Mouse (Mus musculus) gastrocnemius, postnatal 36 days (tissue): ENCODE results near the gene Ccm2. TPM values are rescaled to one million over a fixed set of nuclear protein-coding genes. Genes with fewer than 3 reads are reported as not detected.

ENCODE experiments used
- DNase-seq, 2 experiments: peaks; one replicate each; pipeline ENCODE4 v3.0.0; 2022
- intact Hi-C: fragments of 180-260 bp; cut with DNase I; formaldehyde crosslinking; loops from one replicate; pipeline ENCODE4 v1.15.1; 2025
- total RNA-seq, 2 experiments: library from RNA; stranded (reverse); gene quantifications; 2 replicates each; pipeline ENCODE4 v1.2.3; 2021

Gene Ccm2
- total RNA-seq, 2 experiments from 2014 or later = 24.4 to 26.6 TPM

DNA sequence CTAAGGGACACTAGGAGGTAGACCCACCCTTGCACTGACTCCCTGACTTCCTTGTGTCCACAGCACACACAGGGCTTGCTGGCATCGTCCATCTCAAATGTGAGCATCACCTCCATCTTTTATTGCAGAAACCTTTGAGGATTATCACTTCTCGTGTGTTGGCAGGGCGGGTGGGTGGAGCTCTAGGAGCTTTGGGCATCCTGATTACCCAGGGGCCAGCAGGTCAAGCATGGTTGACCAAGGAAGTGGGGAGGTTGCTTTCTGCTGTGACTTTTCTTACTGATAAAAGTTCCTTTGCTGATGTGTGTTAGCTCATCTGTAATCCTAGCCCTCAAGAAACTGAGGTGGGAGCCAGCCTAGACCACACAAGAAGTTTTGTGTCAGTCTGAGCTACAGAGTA, 29.5 kb downstream of the Ccm2 start:
- DNase-seq = no peak
- intact Hi-C loops = no loop called here

DNA sequence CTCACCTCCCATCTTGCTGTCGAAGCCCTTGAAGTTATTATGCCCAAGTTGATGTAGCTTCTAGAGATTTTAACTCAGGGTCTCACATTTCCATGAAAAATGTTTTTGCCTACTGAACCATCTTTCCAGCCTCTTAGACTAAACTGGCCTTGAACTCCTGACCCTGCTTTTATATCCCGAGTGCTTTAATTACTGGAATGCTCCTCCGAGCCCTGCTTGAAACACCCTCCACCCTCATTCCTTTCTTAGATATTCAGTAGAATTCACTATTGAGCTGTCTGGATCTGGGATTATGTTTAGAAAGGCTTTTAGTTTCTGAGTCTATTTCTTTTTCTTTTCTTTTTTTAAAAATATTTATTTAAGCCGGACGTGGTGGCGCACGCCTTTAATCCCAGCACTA, 32.7 kb downstream of the Ccm2 start:
- DNase-seq = no peak

DNA sequence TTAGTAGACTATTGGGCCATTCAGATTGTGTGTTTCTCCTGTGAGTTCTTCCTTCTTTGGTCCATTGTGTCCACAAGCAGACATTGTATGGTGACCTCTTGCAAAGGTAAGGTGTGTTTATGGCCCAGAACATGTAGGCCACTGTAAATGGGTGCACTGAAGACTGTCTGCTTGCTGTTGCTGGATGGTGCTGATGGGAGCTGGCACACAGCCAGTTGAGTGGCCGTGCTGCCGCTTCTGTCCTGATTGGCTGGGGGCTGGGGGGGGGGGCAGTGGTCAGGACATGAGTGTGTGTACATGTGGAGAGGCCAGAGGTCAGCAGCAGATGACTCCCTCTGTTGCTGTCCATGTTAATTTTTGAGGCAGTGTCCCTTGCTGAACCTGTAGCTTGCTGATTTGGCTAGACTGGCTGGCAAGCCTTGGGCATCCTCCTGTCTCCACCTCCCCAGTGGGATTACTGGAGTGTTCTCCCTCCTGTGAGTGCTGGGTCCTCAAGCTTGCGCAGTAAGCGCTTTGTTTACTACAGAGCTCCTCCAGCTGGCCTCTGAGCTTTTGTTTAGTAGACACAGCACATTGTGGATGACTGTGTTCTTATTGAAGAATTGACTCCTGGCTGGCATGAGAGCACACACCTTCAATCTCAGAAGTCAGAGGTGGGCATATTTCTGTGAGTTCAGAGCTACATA, 33.5 kb downstream of the Ccm2 start:
- intact Hi-C loops = no loop called here
- DNase-seq = no peak

More for the DNA sequence above, 32.7 kb downstream of the Ccm2 start:
- intact Hi-C loops = no loop called here

DNA sequence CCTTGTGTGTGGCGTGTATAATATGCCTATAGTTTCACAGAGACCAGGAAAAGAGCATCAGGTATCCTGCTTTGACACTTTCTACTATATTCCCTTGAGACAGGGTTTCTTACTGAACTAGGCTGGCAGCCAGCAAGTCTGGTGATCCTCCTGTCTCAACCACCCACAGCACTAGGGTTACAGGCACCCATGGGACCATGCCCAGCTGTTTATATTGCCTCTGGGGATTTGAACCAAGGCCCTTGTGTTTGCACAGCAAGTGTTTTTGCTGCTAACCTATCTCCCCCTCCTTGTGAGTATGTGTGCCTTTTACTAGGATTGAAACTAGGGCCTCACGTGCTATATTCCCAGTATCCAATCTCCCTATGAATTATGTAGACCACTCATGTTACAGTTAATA, 34.9 kb downstream of the Ccm2 start:
- no peak for DNase-seq
- intact Hi-C loops = no loop called here

DNA sequence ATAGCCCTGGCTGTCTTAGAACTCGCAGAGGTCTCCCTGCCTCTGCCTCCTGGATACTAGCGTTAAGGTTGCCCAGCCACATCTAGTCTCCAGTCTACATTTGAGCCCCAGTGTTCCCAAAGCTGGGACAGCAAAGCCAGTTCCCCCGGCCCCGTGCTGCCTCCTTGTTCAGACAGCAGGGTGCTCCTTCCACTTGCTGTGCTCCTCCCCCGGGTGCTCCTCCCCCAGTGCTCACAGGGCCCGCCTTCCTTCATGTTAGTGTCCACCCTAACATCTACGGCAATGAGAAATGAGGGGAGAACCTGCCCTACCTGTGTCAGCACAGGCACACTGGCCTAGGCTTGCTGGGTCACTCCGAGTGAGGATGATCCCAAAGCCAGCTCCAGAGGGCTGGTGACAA, 39.1 kb downstream of the Ccm2 start:
- intact Hi-C loops = no loop called here

DNA sequence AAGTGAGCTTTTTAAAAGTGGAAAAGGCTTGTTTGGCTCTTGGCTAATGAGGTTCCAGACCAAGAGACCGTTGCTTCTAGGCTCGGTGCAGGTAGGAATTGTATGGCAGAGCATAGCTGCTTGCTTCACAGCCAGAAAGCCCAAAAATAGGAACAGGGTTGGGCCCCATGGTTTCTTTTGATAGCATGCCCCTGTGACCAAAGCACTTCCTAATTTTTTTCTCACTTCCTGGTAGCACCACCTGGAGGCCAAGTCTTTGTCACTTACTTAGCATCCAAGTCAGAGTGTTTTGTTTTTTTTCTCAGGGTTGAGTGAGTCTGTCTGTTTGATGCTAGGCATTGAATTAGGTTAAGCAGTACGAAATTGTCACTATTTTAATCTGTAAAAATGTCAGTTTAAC, 40.0 kb downstream of the Ccm2 start:
- no peak for DNase-seq
- intact Hi-C loops = no loop called here

More for the DNA sequence above, 39.1 kb downstream of the Ccm2 start:
- DNase-seq = no peak

DNA sequence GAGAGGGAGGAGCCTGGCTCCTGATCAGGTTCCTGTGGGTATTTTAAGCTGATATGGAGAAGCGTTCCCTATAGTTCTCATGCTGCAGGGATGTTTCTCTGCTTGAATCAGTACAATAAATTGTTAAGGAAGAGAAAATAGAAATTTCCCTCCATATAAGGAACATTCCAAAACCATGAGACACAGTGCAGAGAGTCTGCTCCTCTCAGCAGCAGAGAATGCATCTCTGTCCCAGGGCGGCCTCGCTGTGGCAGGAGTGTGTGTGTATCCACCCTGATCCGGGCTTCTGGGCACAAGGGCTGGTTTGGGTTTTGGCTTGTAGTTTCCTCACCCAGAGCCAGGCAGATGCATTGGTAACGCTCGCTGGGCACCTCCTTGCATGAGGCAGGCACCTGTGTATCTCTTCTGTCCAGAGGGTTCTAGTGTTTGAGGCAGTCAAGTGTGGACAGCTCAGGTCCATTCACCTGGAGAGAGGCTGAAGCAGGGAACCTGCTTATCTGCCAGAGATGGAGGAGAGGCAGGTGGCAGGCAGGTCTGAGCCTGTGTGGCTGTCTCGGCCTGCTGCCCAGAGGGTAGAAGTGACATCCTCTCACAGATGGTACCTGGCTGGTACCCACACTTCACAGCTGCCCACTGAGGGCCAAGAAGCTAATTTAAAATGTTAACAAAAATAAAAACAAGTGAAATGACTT, 40.7 kb downstream of the Ccm2 start:
- intact Hi-C loops = no loop called here
- DNase-seq = no peak

DNA sequence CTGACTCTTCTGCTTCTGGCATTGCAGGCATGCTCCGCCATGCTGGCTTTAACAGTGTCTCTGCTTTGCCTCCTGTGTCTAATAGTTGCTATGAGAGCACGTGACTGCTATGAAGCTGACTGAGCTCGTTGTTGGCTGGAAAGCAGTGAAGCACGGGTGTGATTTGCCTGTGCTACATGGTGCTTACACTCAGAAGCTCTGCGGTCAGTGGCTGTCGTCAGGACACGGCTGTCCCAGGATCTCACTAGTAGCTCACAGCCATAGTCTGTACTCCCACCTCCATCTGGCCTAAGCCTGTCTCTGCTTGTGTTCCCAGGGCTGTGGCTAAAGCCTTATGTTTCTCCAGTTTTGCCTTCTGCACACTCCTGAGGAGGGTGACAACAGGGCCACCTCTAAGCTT, 41.6 kb downstream of the Ccm2 start:
- intact Hi-C loops = no loop called here

DNA sequence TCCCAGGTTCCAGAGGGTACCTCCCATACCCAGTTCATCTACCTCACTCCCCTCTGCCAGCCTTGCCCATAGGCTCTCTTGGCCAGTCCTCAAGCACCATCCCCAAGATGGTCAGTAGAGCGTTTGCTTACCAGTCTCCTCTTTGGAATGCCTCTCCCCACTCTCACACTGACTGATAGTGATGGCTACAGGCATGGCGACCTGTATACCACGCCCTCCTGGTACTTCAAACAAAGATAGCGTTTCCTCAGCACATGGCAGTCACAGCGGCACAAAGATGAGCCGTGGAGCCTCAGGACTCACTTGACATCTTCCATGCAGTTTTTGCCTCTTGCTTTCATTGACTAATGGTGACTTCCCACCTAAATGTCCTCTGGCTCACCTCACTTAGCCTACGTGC, 43.2 kb downstream of the Ccm2 start:
- intact Hi-C loops = no loop called here
- DNase-seq = no peak

More for the DNA sequence above, 41.6 kb downstream of the Ccm2 start:
- DNase-seq = no peak

DNA sequence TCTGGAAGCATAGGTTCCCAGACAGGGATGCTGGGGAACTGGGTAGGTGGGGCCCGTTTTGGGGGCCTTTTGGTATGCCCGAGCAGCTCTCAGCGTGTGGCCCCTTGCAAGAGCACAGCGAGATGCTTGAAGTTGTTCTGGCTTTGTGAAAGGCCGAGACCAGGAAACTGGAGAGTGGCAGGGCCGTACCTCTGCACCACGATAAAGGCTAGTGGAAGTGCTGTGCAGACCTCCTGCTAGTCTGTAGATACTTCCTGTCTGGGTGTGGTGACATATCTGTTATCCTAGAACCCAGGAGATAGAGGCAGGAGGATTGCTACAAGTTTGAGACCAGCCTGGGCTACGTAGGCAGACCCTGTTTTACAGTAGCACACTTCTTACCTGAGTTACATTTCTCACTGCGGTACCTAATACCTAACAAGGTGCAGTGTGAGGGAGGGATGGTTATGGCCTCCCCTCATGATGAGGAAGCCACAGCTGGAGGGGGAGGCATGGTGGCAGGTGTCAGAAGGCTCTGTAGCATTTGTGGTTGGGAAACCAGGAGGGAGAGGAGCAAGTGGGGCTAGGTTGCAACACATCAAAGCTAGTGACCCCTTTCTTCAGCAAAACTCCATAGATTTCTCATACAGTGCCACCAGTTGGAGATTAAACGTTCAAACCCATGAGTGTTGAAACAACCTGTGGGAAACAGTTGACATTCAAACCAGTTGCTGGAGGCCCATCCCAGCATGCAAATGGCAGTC, 44.4 kb downstream of the Ccm2 start:
- DNase-seq = no peak
- intact Hi-C loops = no loop called here

DNA sequence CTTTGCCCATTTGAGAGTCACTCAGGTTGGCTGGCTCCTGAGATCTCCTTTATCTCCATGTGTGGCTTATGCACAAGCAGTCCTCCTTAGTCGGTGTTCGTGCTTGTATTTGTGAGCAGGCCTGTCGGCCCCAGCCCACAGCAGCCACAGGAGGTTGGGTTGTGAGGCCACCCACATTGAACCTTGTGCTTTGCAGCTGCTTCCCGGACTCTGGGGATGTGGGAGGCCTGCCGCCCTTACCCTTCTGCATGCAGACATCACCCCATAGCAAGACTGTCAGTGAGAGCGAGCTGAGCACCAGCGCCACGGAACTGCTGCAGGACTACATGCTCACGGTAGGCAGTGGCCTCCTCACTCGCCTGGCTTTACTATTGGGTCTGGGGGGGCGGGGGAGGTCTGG, 46.7 kb downstream of the Ccm2 start:
- DNase-seq = no peak
- intact Hi-C loops = no loop called here

DNA sequence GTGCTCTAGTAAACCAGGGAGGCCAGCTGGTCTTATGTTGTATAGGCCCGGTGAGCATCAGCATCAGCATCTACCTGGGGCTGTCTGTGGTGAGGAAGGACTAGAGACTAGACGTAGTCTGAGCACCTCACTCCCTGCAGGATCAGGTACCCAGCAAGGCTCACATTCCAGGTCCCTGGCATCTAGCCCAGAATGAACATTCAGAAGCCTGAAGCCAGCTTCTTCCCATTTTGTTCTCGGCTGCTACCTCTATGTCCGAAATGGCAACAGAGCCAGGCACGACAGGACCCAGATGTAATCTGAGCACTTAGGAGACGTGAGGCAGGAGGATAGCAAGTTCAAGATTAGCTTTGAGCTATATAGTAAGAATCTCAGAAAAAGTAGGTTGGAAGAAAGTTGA, 48.2 kb downstream of the Ccm2 start:
- no peak for DNase-seq
- intact Hi-C loops = no loop called here

DNA sequence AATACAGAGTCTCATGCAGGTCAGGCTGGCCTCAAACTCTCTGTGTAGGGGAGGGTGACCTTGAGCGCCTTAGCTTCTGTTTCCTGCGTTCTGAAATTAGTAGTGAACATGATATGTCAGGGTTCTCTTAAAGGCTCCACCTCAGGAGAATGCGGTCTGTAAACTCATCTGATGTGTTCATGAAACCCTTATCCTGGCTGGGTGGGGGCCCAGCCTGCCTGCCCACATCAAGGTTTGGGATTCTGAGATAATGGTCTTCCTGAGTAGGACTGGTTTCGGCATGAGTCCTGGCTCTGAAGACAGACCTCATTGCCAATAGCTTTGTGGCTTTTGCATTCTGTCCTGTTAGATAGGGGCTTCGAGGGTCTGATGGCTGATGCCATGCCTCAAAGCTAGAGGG, 48.7 kb downstream of the Ccm2 start:
- no peak for DNase-seq
- intact Hi-C loops = no loop called here

DNA sequence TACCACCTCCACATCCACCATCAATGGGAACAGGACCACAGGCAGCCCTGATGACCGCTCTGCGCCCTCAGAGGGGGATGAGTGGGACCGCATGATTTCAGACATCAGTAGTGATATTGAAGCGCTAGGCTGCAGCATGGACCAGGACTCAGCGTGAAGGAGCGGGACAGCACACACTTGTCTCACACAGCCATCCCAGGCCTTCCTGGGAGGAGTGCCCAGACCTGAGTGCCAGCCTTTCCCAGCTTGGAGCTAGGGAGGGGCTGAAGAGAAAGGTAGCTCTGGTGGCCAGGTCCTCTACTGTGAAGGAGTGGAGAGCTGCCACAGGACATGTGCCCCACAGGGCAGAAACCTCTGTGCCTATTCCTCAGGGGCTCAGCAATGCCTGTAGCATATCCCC, 49.5 kb downstream of the Ccm2 start:
- DNase-seq = no peak
- intact Hi-C loops = no loop called here

DNA sequence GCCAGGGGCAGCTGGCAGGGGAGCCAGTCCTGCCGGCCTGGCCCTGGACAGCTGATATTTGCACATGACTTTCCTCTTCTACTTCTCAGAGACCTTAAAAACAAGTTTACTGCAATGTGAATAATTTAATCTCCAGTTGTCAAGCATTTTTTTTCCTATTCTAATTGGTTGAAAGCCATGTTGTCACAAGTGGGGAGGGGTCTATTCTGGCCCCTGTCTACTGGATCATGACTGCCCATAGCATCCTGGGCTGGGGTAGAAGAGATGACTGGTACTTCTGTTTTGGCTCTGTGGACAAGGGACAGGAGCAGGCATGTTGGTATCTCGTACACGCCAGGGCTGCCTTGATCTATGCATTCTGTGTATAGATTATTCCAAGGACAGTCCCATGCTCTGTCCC, 49.9 kb downstream of the Ccm2 start:
- DNase-seq = no peak
- intact Hi-C loops = no loop called here

DNA sequence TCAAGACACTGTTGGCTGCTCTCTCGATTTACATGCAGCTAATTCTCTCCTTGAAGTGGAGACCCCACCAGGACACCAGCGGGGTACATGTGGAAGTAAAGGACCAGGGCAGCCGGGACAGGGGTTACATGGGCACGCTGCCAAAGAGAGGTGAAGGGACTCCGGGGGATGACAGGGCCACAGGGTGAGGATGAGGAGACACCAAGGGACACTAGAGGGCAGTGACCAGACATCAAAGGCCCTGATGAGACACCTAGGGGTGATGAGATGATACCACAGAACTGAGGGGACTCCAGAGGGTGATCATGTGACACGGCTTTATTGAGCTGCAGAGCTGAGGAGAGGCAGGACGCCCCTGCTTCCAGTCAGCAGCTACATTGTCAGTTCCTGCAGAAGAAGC, 50.8 kb downstream of the Ccm2 start:
- DNase-seq = no peak
- intact Hi-C loops = no loop called here

DNA sequence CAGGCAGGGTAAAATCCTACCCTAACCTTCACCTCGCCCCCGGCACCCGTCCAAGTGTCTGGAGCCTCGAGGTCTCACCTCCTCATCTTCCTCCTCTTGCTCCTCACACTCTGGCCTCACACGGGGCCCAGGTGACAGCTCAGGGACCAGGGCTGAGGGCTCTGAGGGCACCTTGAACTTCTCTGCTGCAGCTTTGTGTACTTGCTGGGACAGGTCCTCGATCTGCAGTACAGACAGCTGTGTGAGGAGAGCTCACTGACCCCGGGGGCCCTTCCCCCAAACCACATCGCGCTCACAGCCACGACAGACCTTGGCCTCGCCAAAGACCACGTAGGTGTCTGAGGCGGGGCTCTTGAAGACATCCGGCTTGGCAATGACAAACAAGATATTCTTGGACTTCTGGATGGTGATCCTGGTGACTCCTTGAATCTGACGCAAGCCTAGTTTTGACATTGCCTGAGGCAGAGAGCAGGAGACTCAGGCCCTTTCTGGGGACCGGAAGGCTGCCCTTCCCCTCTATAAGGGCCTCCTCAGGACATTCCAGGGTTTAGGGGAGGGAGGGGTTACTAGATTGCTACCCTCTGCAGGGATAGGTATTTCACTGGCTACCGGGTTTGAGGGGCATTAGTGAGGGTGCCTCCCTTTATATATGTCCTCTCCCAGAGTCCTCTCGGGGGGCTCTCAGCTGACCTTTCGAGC, 51.7 kb downstream of the Ccm2 start:
- no peak for DNase-seq

DNA sequence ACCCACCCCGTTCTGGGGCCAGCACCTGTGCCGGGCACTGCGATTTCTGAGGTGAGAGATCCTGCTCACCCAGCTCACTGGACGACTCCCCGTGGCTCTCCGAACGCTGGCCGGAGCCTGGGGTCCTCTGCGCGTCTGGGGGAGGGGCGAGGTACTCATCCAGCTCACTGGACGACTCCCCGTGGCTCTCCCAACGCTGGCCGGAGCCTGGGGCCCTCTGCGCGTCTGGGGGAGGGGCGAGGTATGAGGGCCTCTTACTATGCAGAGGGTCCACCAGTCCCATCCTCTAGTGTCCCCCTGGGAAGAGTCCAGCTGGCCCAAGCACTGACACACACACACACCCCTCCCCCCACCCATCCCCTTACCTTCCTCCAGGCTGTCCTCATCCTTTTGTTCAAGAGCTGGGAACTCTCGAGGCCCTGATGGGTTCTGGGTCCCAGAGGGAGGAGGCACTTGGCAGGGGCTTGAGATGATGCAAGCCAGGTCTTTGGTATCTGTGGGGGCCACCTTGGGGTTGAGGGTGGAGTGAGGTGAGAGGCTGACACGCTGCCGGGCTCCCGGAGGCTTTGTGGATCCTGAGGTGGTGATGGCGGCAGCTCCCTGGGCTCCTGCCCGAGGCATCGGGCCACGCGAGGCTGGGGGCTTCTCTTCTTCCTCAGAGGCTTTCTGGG, 52.5 kb downstream of the Ccm2 start:
- intact Hi-C loops = no loop called here
- no peak for DNase-seq

More for the DNA sequence above, 51.7 kb downstream of the Ccm2 start:
- intact Hi-C loops = no loop called here

DNA sequence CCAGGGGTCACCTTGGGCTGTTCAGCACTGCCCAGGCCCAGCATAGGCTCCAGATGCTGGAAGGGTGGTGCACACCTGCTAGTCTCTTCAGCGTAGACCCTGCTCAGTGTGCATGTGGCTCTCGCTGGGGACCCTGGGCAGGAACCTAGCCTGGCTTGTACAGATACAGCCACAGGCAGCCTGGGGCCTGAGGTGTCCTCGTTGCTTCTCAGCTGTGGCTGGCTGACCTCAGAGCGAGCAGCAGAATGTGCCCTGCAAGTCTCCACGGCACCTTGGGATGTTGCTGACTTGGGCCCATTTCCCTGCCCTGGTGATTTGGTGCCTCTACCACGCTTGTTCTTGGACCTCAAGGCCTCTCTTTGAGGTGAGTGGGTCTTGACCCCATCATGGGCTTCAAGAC, 53.1 kb downstream of the Ccm2 start:
- intact Hi-C loops = no loop called here
- DNase-seq = no peak

DNA sequence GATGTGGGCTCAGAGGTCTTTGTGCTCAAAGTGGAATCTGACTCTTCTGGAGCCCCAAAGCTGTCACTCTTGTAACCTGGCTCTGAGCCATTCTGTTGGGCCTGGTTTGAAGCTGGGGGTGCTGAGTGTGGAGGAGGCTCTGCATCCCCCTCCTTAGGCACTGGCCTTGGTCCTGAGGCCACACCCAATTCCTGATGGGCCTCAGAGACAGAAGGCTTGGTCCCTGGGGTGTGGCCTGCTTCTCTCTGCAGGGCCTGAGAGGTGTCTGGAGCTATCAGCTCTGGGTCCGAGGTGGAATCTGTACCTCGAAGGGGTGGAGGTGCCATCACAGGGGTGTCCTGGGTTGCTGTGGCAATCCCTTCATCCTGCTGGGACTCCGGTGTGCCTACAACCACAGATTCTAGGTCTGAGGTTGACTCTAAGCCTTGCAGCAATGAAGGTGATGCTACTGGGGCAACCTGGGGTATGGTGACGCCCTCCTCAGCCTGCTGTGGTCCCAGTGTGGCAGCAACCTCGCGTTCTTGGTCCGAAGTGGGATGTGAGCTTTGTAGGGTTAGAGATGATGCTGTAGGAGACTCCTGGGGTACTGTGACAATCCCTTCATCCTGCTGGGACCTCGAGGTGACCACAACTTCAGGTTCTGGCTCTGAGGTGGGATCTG, 53.7 kb downstream of the Ccm2 start:
- intact Hi-C loops = no loop called here

More for the DNA sequence above, 53.7 kb downstream of the Ccm2 start:
- DNase-seq = no peak
